Mouse (Mus musculus) lung, embryonic 15.5 days (tissue): Measurements from ENCODE around the gene Wnt3. TPM values are rescaled to one million over a fixed set of nuclear protein-coding genes. Genes with fewer than 3 reads are reported as not detected.
"Not testable (repeated sequence)": the region's sequence is repeated elsewhere in the genome, so short reads cannot be mapped to it uniquely, and the experiment has no call there.

Source experiments
- ATAC-seq: fragments of 200-750 bp; cut with Nextera tagmentation; 2 replicates; pipeline ENCODE4 v1.8.0; 2017; ENCODE audit warnings: moderate number of reproducible peaks, borderline replicate concordance; ENCODE audit not compliant: low FRiP score, low TSS enrichment; ENCODE audit errors: extremely low read depth
- H3K27ac ChIP-seq: fragments of 300-500 bp; sonication (generic); 2 replicates; pipeline ENCODE4 v1.5.1; 2015; ENCODE audit warnings: moderate library complexity, mild to moderate bottlenecking, inconsistent platforms
- H3K27me3 ChIP-seq: fragments of 300-500 bp; sonication (generic); 2 replicates; pipeline ENCODE4 v1.6.1; 2015; ENCODE audit warnings: inconsistent platforms
- H3K36me3 ChIP-seq: fragments of 300-500 bp; sonication (generic); 2 replicates; pipeline ENCODE4 v1.6.1; 2015; ENCODE audit warnings: inconsistent platforms
- H3K4me1 ChIP-seq: fragments of 300-500 bp; sonication (generic); 2 replicates; pipeline ENCODE4 v1.6.1; 2015; ENCODE audit warnings: inconsistent platforms
- H3K4me2 ChIP-seq: fragments of 300-500 bp; sonication (generic); 2 replicates; pipeline ENCODE4 v1.6.1; 2015; ENCODE audit warnings: inconsistent platforms, mild to moderate bottlenecking, moderate library complexity
- H3K4me3 ChIP-seq: fragments of 300-500 bp; sonication (generic); 2 replicates; pipeline ENCODE4 v1.5.1; 2015; ENCODE audit warnings: mild to moderate bottlenecking, inconsistent platforms
- H3K9ac ChIP-seq: fragments of 300-500 bp; sonication (generic); 2 replicates; pipeline ENCODE4 v1.6.1; 2015; ENCODE audit warnings: inconsistent platforms
- H3K9me3 ChIP-seq: fragments of 300-500 bp; sonication (generic); 2 replicates; pipeline ENCODE4 v1.6.1; 2016; ENCODE audit warnings: inconsistent platforms
- WGBS: fragments of 180-500 bp; shearing (Covaris S2); methylation state at CpG from one replicate; pipeline ENCODE4 v1.1.7; 2015; 5-methylcytosine and 5-hydroxymethylcytosine counted together
- polyA plus RNA-seq: library from polyadenylated mRNA; unstranded; fragments of >200 nt; fragmentation: Nextera tagmentation; extraction: Ambion mirVana; gene quantifications from 2 replicates; pipeline ENCODE4 v1.2.1, GENCODE M21; 2015

The Wnt3 gene
- polyA plus RNA-seq, 1 experiment from 2014 or later: 0.09 TPM

DNA sequence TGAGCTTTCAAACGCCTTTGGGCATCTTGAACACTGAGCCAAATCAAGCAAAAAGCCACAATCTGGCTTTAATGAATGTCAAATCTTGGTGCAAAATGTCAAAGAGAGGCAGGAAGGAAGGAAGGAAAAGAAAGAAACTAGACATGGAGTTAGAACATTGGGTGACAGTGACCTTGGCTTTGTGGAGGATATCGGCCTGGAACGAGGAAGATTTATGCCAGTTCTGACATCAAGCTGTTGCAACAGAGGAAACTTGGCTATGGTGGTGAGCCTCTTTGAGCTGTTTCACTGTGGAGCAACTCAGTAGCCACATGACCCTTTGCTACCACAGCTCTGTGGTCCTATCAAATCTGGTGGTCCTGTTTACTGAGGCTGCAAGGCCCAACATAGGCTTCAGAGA, 23.3 kb upstream of the Wnt3 start:
- Histone ChIP-seq H3K27me3 (peaks cover 77% of the 10 kb centered on the region), H3K36me3 (no peaks in the 10 kb centered on the region), H3K4me1 (peaks cover 12% of the 10 kb centered on the region; the same call in 1 of the 2 replicates), H3K4me2 (no peak overlapping the region), H3K9me3 (no peaks in the 10 kb centered on the region), H3K4me3 (no peak overlapping the region), H3K27ac (no peak overlapping the region), H3K9ac (no peak overlapping the region)
- 36% methylated on average over 3 of the region's 3 CpGs for WGBS
- ATAC-seq: no peak

DNA sequence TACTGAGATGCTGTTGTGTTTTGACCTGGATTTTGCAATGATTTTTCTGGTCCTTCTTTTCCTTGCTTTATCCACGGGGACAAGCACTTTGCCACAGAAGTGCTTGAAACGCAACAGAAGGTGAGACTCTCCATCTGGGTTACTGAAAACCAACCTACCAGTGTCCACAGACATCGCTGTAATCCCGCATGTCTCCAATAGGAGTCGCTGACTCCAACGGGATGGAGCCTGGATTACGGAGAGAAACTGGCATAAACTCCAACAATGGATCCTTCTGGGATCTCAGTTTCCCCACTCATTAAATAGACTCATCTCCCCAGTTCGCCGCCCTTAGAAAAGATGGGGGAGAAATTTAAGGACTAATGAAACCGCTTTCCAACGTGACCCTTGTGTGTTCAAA, 15.9 kb upstream of the Wnt3 start:
- no peaks in the 10 kb centered on the region for H3K36me3 ChIP-seq
- no peaks in the 10 kb centered on the region for H3K4me1 ChIP-seq
- H3K4me3 ChIP-seq: no peak overlapping the region
- H3K4me2 ChIP-seq: no peak overlapping the region
- H3K9ac ChIP-seq: no peak overlapping the region
- peaks cover 14% of the 10 kb centered on the region for H3K27me3 ChIP-seq
- H3K27ac ChIP-seq: no peak overlapping the region
- no peaks in the 10 kb centered on the region for H3K9me3 ChIP-seq
- WGBS: 41% methylated on average over 11 of the region's 11 CpGs
- no peak for ATAC-seq

DNA sequence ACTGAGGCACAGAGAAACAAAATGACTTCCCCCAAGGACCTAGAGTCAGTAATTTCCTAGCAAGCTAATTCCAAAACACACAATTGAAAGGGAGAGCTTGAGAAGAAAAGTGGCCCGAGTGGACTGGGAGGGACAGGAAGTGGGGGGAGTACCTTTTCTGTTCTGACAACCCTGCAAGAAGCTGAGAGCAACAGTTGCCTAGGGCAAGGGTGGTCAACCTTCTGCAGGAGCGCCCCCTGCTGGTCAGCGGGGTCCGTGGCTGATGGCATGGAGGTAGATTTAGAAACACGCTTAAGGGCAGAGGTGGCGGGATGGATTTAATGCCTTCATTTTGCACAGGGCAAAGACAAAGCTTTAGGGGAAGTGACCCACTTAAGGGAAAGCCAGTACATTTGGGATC, 15.2 kb upstream of the Wnt3 start:
- no peak overlapping the region for H3K9ac ChIP-seq
- no peak overlapping the region for H3K27ac ChIP-seq
- no peak overlapping the region for H3K4me2 ChIP-seq
- ATAC-seq: no peak
- H3K4me3 ChIP-seq: no peak overlapping the region
- no peaks in the 10 kb centered on the region for H3K4me1 ChIP-seq
- WGBS: 5% methylated on average over 6 of the region's 6 CpGs
- H3K9me3 ChIP-seq: no peaks in the 10 kb centered on the region
- H3K27me3 ChIP-seq: peaks cover 9% of the 10 kb centered on the region
- H3K36me3 ChIP-seq: no peaks in the 10 kb centered on the region

DNA sequence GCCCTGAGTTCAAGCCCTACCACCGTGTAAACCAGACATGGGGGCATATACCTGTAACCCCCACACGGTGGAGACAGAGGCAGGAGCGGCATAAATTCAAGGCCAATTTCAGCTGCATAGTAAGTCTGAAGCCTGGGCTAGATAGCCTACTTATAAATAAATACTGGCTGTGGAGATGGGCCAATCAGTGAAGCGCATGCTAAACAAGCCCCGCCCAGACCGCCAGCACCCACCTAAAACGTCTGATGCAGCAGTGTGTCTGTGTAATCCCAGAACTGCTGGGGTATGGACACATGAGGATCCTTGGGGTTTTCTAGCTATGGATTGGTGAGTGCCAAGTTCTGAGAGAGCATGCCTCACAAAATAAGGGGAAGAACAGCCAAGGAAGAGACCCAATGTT, 13.8 kb upstream of the Wnt3 start:
- no peak for ATAC-seq
- WGBS: 54% methylated on average over 7 of the region's 7 CpGs
- H3K4me1 ChIP-seq: no peaks in the 10 kb centered on the region
- no peak overlapping the region for H3K27ac ChIP-seq
- no peaks in the 10 kb centered on the region for H3K36me3 ChIP-seq
- no peak overlapping the region for H3K9ac ChIP-seq
- no peaks in the 10 kb centered on the region for H3K9me3 ChIP-seq
- no peak overlapping the region for H3K4me3 ChIP-seq
- H3K4me2 ChIP-seq: no peak overlapping the region
- peaks cover 5% of the 10 kb centered on the region; the same call in 1 of the 2 replicates for H3K27me3 ChIP-seq

DNA sequence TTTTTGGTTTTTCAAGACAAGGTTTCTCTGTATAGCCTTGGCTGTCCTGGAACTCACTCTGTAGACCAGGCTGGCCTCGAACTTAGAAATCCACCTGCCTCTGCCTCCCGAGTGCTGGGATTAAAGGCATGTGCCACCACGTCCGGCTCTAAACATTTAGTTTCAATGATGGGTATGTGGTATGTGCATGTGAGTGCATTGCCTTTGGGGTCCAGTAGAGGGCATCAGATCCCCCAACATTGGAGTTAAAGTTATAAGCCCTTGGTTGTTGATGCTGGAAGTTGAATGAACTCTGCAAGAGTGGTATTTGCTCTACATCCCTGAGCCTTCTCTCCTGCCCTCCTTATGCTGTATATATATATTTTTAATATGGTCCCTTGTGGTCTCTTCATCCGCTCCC, 13.1 kb upstream of the Wnt3 start:
- not testable (repeated sequence) for H3K27ac ChIP-seq, H3K4me2 ChIP-seq, H3K36me3 ChIP-seq, H3K9me3 ChIP-seq, H3K4me1 ChIP-seq, H3K9ac ChIP-seq, ATAC-seq, H3K27me3 ChIP-seq, H3K4me3 ChIP-seq
- 86% methylated on average over 5 of the region's 5 CpGs for WGBS

DNA sequence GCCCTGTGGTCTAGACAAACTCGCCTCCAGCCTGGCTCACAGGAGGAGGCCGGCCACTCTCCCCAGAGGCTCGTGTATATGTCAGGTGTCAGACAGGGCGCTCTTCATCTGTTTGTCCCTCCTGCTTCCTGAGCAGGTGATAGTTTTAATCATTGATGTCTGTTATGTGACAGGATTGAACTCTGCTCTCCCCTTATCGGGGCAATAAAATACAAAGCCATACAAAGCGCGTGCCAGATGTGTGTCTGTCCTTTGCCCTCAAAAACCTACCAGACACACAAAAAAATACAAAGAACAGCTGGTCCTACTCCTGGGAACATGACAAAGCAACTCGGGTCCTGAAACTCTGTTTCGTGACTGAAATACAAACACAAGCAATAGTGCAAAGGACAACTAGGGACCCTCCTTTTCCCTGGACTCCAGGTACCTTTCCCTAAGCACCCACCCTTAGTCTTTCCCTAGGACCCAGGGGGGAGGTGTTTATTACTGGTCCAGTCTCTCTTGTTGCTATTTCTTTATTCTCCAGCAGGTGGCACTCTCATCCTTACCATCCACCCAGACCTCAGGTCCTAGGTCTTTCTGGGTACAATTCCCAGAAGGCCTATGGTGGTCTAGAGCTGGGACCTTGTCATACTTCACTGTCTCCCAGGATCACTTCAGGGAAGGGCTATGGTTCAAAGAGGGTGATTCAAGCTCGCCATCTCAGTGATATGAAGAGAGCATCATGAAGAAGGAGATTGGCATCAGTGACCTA, 10.4 kb upstream of the Wnt3 start:
- Histone ChIP-seq H3K4me2 (no peak overlapping the region), H3K9me3 (no peaks in the 10 kb centered on the region), H3K9ac (no peak overlapping the region), H3K4me3 (no peak overlapping the region), H3K27ac (no peak overlapping the region), H3K36me3 (no peaks in the 10 kb centered on the region), H3K27me3 (peaks cover 12% of the 10 kb centered on the region), H3K4me1 (no peaks in the 10 kb centered on the region)
- WGBS: 14% methylated on average over 10 of the region's 10 CpGs
- no peak for ATAC-seq

DNA sequence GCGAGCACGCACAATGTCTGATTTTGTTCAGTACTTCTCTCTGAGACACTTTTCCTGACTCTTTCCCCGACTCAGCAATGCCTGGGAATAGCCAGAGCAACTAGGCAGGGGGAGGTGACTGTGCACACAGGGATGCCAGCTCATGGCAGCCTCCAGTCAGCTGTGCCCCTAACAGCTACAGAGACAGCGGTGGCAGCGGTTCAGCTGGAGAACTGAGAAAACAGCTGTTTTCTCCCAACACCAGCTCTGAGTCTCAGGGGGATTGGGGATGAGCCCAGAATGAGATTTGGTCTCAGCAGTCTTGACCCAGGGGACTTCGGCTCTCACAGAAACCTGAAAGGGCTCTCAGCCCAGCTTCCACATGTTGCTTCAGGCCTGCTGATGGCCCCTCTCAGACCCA, 9.3 kb upstream of the Wnt3 start:
- peaks cover 22% of the 10 kb centered on the region for H3K27me3 ChIP-seq

DNA sequence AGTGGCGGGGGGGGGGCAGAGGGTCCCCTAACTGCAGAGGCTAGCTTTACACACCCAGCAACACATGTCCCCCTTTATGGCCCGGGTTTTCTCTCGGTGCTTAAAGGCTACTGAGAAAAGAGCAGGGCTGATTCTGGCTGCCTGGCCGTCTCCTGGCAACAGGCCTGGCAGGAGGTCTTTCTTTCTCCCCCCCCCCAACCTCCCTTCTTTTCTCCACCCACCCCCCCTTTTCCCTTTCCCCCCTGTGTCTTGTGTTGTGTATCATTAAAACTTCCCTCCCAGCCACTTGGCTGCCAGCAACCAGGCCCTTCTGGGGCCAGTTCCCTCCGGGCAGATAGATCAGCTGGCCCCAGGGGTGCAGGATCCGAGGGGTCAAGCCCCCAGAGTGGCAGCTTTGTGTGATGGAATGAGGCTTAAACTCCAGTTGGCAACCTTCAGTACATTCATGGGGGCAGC, 8.4 kb upstream of the Wnt3 start:
- ATAC-seq: no peak
- Histone ChIP-seq H3K9me3 (no peaks in the 10 kb centered on the region), H3K36me3 (no peaks in the 10 kb centered on the region), H3K4me2 (no peak overlapping the region), H3K4me3 (no peak overlapping the region), H3K9ac (no peak overlapping the region), H3K27me3 (peaks cover 32% of the 10 kb centered on the region), H3K27ac (no peak overlapping the region), H3K4me1 (no peaks in the 10 kb centered on the region)
- WGBS: 17% methylated on average over 6 of the region's 6 CpGs

More for the DNA sequence above, 9.3 kb upstream of the Wnt3 start:
- Histone ChIP-seq H3K36me3 (no peaks in the 10 kb centered on the region), H3K9me3 (no peaks in the 10 kb centered on the region), H3K27ac (no peak overlapping the region), H3K9ac (no peak overlapping the region), H3K4me3 (no peak overlapping the region), H3K4me2 (no peak overlapping the region), H3K4me1 (no peaks in the 10 kb centered on the region)
- ATAC-seq: no peak
- 39% methylated on average over 6 of the region's 6 CpGs for WGBS

DNA sequence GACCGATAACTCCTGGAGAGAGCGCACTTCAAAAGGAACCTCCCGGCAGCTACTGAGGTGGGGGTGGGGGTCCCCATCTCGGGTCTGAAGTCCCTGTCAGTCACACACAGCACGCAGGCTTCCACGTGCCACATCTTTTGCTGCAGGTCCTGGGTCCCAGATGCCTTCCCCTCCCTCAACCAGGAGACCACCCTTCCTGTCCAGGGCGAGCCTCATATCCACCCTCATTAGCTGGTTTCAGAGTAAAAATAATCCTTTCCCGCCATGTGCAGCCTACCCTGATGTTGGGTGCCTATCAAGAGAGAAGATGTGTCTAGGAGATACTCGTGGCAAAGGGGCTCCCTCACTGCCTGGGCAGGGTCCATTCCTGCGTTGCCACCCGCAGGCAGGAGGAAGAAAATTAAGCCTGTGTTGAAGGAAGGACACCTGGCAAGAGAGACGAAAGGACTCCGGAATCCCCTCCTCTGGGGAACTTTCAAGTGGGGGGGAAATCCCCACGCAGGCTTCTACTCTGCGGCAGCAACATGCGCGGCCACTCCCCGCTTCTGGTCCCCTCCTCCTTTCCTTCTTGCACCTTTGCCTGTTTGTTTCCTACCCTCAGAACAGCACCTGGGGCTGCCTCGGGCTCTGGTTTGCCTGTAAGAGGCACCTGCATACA, 2.7 kb upstream of the Wnt3 start:
- H3K36me3 ChIP-seq: no peaks in the 10 kb centered on the region
- H3K27ac ChIP-seq: no peak overlapping the region
- H3K4me1 ChIP-seq: peaks cover 12% of the 10 kb centered on the region
- no peak overlapping the region for H3K9ac ChIP-seq
- no peaks in the 10 kb centered on the region for H3K9me3 ChIP-seq
- no peak overlapping the region for H3K4me3 ChIP-seq
- H3K4me2 ChIP-seq: no peak overlapping the region
- no peak for ATAC-seq
- WGBS: under 1% methylated on average over 19 of the region's 19 CpGs
- peaks cover 84% of the 10 kb centered on the region for H3K27me3 ChIP-seq

DNA sequence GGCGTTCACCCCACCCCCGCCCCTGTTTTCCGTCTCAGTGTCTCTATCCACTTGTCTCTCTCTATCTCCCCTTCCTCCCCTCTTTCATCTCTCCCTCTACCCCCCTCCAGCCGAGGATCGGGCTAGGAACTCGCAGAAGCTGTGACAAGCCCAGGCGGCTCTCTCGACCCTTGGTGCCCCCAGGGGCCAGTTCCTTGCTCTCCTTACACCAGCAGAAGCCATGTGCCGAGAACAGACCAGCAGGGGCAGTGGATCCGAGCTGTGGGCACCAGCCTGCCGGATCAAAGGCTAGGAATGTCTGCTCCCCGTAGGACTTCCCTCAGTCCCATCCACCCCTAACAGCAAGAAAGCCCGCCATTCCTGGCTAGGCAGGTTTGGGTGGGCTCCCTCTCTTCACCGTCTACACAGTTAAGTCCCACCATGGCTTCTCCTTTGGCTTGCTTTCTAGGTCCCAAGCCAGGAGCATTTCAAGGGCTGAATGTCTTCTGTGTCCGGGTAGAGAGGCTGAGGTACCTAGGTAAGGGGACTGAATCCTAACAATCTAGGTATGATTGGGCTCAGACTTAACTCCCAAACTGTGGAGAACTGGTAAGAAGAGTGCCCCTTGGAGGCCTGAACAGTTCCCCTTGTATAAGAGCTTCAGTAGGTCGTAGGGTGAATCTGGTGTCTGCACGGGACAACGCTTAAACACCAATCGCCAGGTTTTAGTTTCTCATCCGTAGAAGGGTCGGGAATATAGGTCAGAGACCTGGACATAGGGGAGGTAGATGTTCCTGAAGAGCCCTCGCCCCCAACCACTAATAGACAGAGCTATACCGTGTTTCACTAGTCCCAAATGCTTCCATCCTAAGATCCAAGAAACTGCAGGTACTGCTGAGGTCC, 1.2 kb upstream of the Wnt3 start:
- no peaks in the 10 kb centered on the region for H3K9me3 ChIP-seq
- no peak for ATAC-seq
- H3K27me3 ChIP-seq: peaks cover 95% of the 10 kb centered on the region
- peak overlapping the region; percentile 43 for H3K4me2 ChIP-seq
- H3K27ac ChIP-seq: no peak overlapping the region
- no peak overlapping the region for H3K4me3 ChIP-seq
- H3K36me3 ChIP-seq: no peaks in the 10 kb centered on the region
- no peak overlapping the region for H3K9ac ChIP-seq
- H3K4me1 ChIP-seq: peaks cover 12% of the 10 kb centered on the region
- WGBS: 1% methylated on average over 23 of the region's 23 CpGs

DNA sequence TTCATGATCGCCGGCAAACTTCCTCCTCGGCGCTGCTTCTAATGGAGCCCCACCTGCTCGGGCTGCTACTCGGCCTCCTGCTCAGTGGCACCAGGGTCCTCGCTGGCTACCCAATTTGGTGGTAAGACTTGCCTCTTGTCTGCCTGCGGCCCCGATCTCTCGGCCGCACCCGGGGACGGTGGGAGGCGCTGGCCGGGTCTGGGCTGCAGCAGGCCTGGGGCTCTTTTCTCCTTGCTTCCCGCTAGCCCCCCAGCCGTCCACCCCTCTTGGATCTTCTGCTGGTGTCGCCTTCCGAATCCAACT, 229 bp downstream of the Wnt3 start:
- H3K9ac ChIP-seq: no peak overlapping the region
- under 1% methylated on average over 19 of the region's 19 CpGs for WGBS
- no peak for ATAC-seq

DNA sequence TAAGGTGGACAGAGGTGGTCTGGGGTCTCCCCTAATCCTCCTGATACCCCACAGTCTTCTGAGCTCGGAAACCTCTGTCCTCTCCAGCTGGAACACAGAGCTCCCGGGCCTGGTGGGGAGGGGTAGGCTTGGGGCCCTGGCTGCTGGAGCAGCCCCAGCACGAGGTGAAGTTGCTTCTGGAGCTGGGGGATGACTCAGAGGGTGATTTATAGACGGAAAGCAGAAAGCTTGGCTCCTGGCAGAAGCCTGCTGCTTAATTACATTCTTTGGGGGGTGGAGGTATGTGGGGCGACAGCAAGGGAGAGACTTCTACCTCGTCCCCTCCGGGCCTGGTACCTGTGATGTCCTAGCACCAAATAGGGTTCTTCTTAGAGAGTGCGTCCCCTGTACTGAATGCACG, 6.2 kb downstream of the Wnt3 start:
- whole genome bisulfite sequencing: 50% methylated on average over 9 of the region's 9 CpGs
- no peak for ATAC-seq
- peaks cover 22% of the 10 kb centered on the region for H3K27me3 ChIP-seq

More for the DNA sequence above, 229 bp downstream of the Wnt3 start:
- H3K9me3 ChIP-seq: no peaks in the 10 kb centered on the region
- H3K36me3 ChIP-seq: no peaks in the 10 kb centered on the region
- H3K4me2 ChIP-seq: peak overlapping the region; percentile 43
- peak overlapping the region; percentile 18 for H3K4me3 ChIP-seq
- no peak overlapping the region for H3K27ac ChIP-seq
- H3K4me1 ChIP-seq: peaks cover 12% of the 10 kb centered on the region
- H3K27me3 ChIP-seq: peaks cover 82% of the 10 kb centered on the region

More for the DNA sequence above, 6.2 kb downstream of the Wnt3 start:
- no peaks in the 10 kb centered on the region for H3K36me3 ChIP-seq
- no peak overlapping the region for H3K4me2 ChIP-seq
- H3K4me1 ChIP-seq: no peaks in the 10 kb centered on the region
- H3K9ac ChIP-seq: no peak overlapping the region
- no peak overlapping the region for H3K27ac ChIP-seq
- no peak overlapping the region for H3K4me3 ChIP-seq
- H3K9me3 ChIP-seq: no peaks in the 10 kb centered on the region
